Mouse (Mus musculus) hindbrain, postnatal 0 days (tissue): ENCODE results near the gene Sv2c. TPM values are rescaled to one million over a fixed set of nuclear protein-coding genes. Genes with fewer than 3 reads are reported as not detected.
A peak's percentile ranks its signal among the peaks of the same experiment; 100 is the strongest.

ENCODE experiments used
- ATAC-seq: fragments of 200-750 bp; cut with Nextera tagmentation; 2 replicates; pipeline ENCODE4 v1.8.0; 2017; ENCODE audit warnings: mild to moderate bottlenecking, moderate TSS enrichment, moderate library complexity
- DNase-seq: peaks from one replicate; pipeline ENCODE4 v3.0.0-alpha.2; 2015; ENCODE audit warnings: low spot score
- H3K27ac ChIP-seq: fragments of 300-500 bp; sonication (generic); 2 replicates; pipeline ENCODE4 v1.5.1; 2014; ENCODE audit warnings: mild to moderate bottlenecking
- H3K27me3 ChIP-seq: fragments of 300-500 bp; sonication (generic); 2 replicates; pipeline ENCODE4 v1.6.1; 2014; ENCODE audit warnings: low read length, mixed read lengths; ENCODE audit not compliant: insufficient read depth
- H3K36me3 ChIP-seq: fragments of 300-500 bp; sonication (generic); 2 replicates; pipeline ENCODE4 v1.6.1; 2014; ENCODE audit warnings: low read length, mixed read lengths; ENCODE audit not compliant: insufficient read depth
- H3K4me1 ChIP-seq: fragments of 300-500 bp; sonication (generic); 2 replicates; pipeline ENCODE4 v1.6.1; 2014; ENCODE audit warnings: antibody characterized with exemption, low read length, mixed read lengths; ENCODE audit not compliant: insufficient read depth
- H3K4me2 ChIP-seq: fragments of 300-500 bp; sonication (generic); 2 replicates; pipeline ENCODE4 v1.6.1; 2014; ENCODE audit warnings: low read depth, mild to moderate bottlenecking, low read length, moderate library complexity, mixed read lengths
- H3K4me3 ChIP-seq: fragments of 300-500 bp; sonication (generic); 2 replicates; pipeline ENCODE4 v1.5.1; 2014; ENCODE audit warnings: low read length
- H3K9ac ChIP-seq: fragments of 300-500 bp; sonication (generic); replicated peaks from 2 replicates; pipeline ENCODE4 v1.6.1; 2014; ENCODE audit warnings: mild to moderate bottlenecking, low read length, moderate library complexity, mixed read lengths
- H3K9me3 ChIP-seq: fragments of 300-500 bp; sonication (generic); 2 replicates; pipeline ENCODE4 v1.6.1; 2016; ENCODE audit warnings: low read length, mixed read lengths
- CTCF ChIP-seq: IDR thresholded peaks from 2 replicates; pipeline ENCODE4 v1.5.1; 2016; ENCODE audit warnings: antibody characterized with exemption, control low read depth, low read depth
- WGBS: fragments of 180-500 bp; shearing (Covaris S2); extraction: QIAGEN DNeasy Blood & Tissue Kit; methylation state at CpG from one replicate; pipeline ENCODE4 v1.1.7; 2014; 5-methylcytosine and 5-hydroxymethylcytosine counted together
- polyA plus RNA-seq: library from polyadenylated mRNA; unstranded; fragments of >200 nt; fragmentation: Nextera tagmentation; extraction: Ambion mirVana; gene quantifications from 2 replicates; pipeline ENCODE4 v1.2.1, GENCODE M21; 2015
- total RNA-seq: library from RNA; depleted of rRNA; stranded (reverse); fragments of >200 nt; gene quantifications from 2 replicates; pipeline ENCODE4 v1.2.3, GENCODE M21; 2014

Sv2c gene
- total and polyA plus RNA-seq, 2 experiments from 2014 or later = 30.4 to 47.3 TPM

GRCm38 (mm10) chr13:96166593-96166992 lies 34.2 kb upstream of the Sv2c start:
- no peak overlapping the region for H3K4me3 ChIP-seq
- H3K27ac ChIP-seq = no peak overlapping the region
- no peak overlapping the region for H3K9ac ChIP-seq
- no peak for DNase-seq
- H3K9me3 ChIP-seq = no peaks in the 10 kb centered on the region
- no peak for ATAC-seq
- no peaks in the 10 kb centered on the region for H3K27me3 ChIP-seq
- no peaks in the 10 kb centered on the region for H3K4me1 ChIP-seq
- no peak for TF ChIP-seq CTCF
- WGBS = 67% methylated on average over 2 of the region's 2 CpGs
- H3K4me2 ChIP-seq = no peak overlapping the region
- no peaks in the 10 kb centered on the region for H3K36me3 ChIP-seq

GRCm38 (mm10) chr13:96133363-96134100 lies 1.2 kb upstream of the Sv2c start:
- peak; percentile 38 for DNase-seq
- no peaks in the 10 kb centered on the region for H3K9me3 ChIP-seq
- no peak for ATAC-seq
- 2% methylated on average over 28 of the region's 28 CpGs for WGBS
- peak overlapping the region; percentile 55 for H3K4me3 ChIP-seq
- H3K27me3 ChIP-seq = no peaks in the 10 kb centered on the region
- no peaks in the 10 kb centered on the region; the same call in 1 of the 2 replicates for H3K4me1 ChIP-seq
- TF ChIP-seq CTCF = no peak
- peak overlapping the region; percentile 89 for H3K4me2 ChIP-seq
- peak overlapping the region; percentile 74 for H3K27ac ChIP-seq
- H3K9ac ChIP-seq = peak overlapping the region; percentile 52
- H3K36me3 ChIP-seq = no peaks in the 10 kb centered on the region

- no peak for TF ChIP-seq CTCF
Observed at GRCm38 (mm10) chr13:96132833-96133232, 456 bp upstream of the Sv2c start.

GRCm38 (mm10) chr13:96131911-96132310 lies 466 bp downstream of the Sv2c start:
- no peaks in the 10 kb centered on the region for H3K27me3 ChIP-seq
- no peaks in the 10 kb centered on the region for H3K36me3 ChIP-seq
- H3K4me1 ChIP-seq = no peaks in the 10 kb centered on the region; the same call in 1 of the 2 replicates
- no peaks in the 10 kb centered on the region for H3K9me3 ChIP-seq
- peak overlapping the region; percentile 74 for H3K27ac ChIP-seq
- ATAC-seq (no peak), DNase-seq (peak; percentile 40)
- WGBS = 1% methylated on average over 19 of the region's 19 CpGs
- H3K4me2 ChIP-seq = peak overlapping the region; percentile 89
- no peak for TF ChIP-seq CTCF
- peak overlapping the region; percentile 52 for H3K9ac ChIP-seq
- H3K4me3 ChIP-seq = peak overlapping the region; percentile 55

More at GRCm38 (mm10) chr13:96132833-96133232, 456 bp upstream of the Sv2c start:
- no peak for DNase-seq
- peak overlapping the region; percentile 74 for H3K27ac ChIP-seq
- H3K4me2 ChIP-seq = peak overlapping the region; percentile 89
- no peaks in the 10 kb centered on the region for H3K9me3 ChIP-seq
- peak overlapping the region; percentile 55 for H3K4me3 ChIP-seq
- under 1% methylated on average over 14 of the region's 15 CpGs for WGBS
- peak overlapping the region; percentile 52 for H3K9ac ChIP-seq
- no peaks in the 10 kb centered on the region for H3K27me3 ChIP-seq
- ATAC-seq = peak; percentile 36
- H3K4me1 ChIP-seq = no peaks in the 10 kb centered on the region; the same call in 1 of the 2 replicates
- H3K36me3 ChIP-seq = no peaks in the 10 kb centered on the region

- DNase-seq = peak; percentile 91
- no peak for TF ChIP-seq CTCF
- Histone ChIP-seq H3K4me3 (peak overlapping the region; percentile 55), H3K36me3 (no peaks in the 10 kb centered on the region), H3K4me2 (peak overlapping the region; percentile 89), H3K27ac (peak overlapping the region; percentile 74), H3K9me3 (no peaks in the 10 kb centered on the region), H3K9ac (peak overlapping the region; percentile 52), H3K27me3 (no peaks in the 10 kb centered on the region), H3K4me1 (no peaks in the 10 kb centered on the region; the same call in 1 of the 2 replicates)
- ATAC-seq = peak; percentile 88
- 0% methylated on average over 21 of the region's 30 CpGs for WGBS
Observed at GRCm38 (mm10) chr13:96131050-96131449, 1.3 kb downstream of the Sv2c start.

GRCm38 (mm10) chr13:96129081-96129480 lies 3.3 kb downstream of the Sv2c start:
- no peak for ATAC-seq

GRCm38 (mm10) chr13:96126669-96127068 lies 5.7 kb downstream of the Sv2c start:
- H3K27ac ChIP-seq = no peak overlapping the region
- H3K27me3 ChIP-seq = no peaks in the 10 kb centered on the region
- H3K4me3 ChIP-seq = no peak overlapping the region
- no peak overlapping the region for H3K9ac ChIP-seq
- H3K4me1 ChIP-seq = no peaks in the 10 kb centered on the region
- TF ChIP-seq CTCF = no peak
- DNase-seq (no peak), ATAC-seq (no peak)
- no peaks in the 10 kb centered on the region for H3K9me3 ChIP-seq
- H3K4me2 ChIP-seq = no peak overlapping the region
- 83% methylated on average over 6 of the region's 6 CpGs for WGBS
- no peaks in the 10 kb centered on the region for H3K36me3 ChIP-seq

More at GRCm38 (mm10) chr13:96129081-96129480, 3.3 kb downstream of the Sv2c start:
- no peak for TF ChIP-seq CTCF
- Histone ChIP-seq H3K4me2 (peak overlapping the region; percentile 89), H3K27me3 (no peaks in the 10 kb centered on the region), H3K4me1 (no peaks in the 10 kb centered on the region; the same call in 1 of the 2 replicates), H3K36me3 (no peaks in the 10 kb centered on the region), H3K9ac (peak overlapping the region; percentile 18; the same call in 1 of the 2 replicates), H3K4me3 (no peak overlapping the region), H3K27ac (0 out of 2 replicates have a peak overlapping the region, but pooled peaks have one; percentile 74), H3K9me3 (no peaks in the 10 kb centered on the region)
- DNase-seq = no peak
- 80% methylated on average over 3 of the region's 3 CpGs for WGBS
